Mouse (Mus musculus) liver, embryonic 14.5 days (tissue): ENCODE data around the gene Arrdc2. TPM values are rescaled to one million over a fixed set of nuclear protein-coding genes. Genes with fewer than 3 reads are reported as not detected.
A peak's percentile ranks its signal among the peaks of the same experiment; 100 is the strongest.

Experiments used
- ATAC-seq: fragments of 200-750 bp; cut with Nextera tagmentation; 2 replicates; pipeline ENCODE4 v1.8.0; 2017; ENCODE audit warnings: moderate number of reproducible peaks, mild to moderate bottlenecking, moderate library complexity; ENCODE audit not compliant: insufficient read depth
- DNase-seq, 3 experiments: peaks; one replicate each; pipeline ENCODE4 v3.0.0-alpha.2; 2012 to 2013; ENCODE audit warnings: low read depth in 3 of 3, low spot score in 3 of 3
- H3K27ac ChIP-seq: fragments of 300-500 bp; sonication (generic); 2 replicates; pipeline ENCODE4 v1.5.1; 2014; ENCODE audit warnings: moderate library complexity, mild to moderate bottlenecking, control low read depth, inconsistent platforms
- H3K27me3 ChIP-seq: fragments of 300-500 bp; sonication (generic); 2 replicates; pipeline ENCODE4 v1.6.1; 2014; ENCODE audit warnings: mild to moderate bottlenecking, low read length, moderate library complexity; ENCODE audit not compliant: control insufficient read depth, insufficient read depth
- H3K36me3 ChIP-seq: fragments of 300-500 bp; sonication (generic); replicated peaks from 2 replicates; pipeline ENCODE4 v1.6.1; 2014; ENCODE audit warnings: low read depth; ENCODE audit not compliant: control insufficient read depth, insufficient read depth
- H3K4me1 ChIP-seq, 2 experiments: fragments of 200-500 bp in 1 of 2; fragments of 300-500 bp in 1 of 2; sonication (generic) in 1 of 2; replicated peaks; 2 replicates each; pipeline ENCODE4 v1.6.1; 2012 to 2014; ENCODE audit warnings: antibody characterized with exemption in 1 of 2, inconsistent platforms in 1 of 2, low read length in 1 of 2; ENCODE audit not compliant: control insufficient read depth in 2 of 2, insufficient read depth in 2 of 2
- H3K4me2 ChIP-seq: fragments of 300-500 bp; sonication (generic); 2 replicates; pipeline ENCODE4 v1.6.1; 2014; ENCODE audit warnings: low read depth, mild to moderate bottlenecking, control low read depth, moderate library complexity
- H3K4me3 ChIP-seq, 2 experiments: fragments of 200-500 bp in 1 of 2; fragments of 300-500 bp in 1 of 2; sonication (generic) in 1 of 2; 2 replicates each; pipeline ENCODE4 v1.5.1; 2012 to 2014; ENCODE audit warnings: low read depth in 2 of 2, low read length in 2 of 2, mild to moderate bottlenecking in 2 of 2, control low read depth in 1 of 2, inconsistent platforms in 1 of 2, moderate library complexity in 1 of 2; ENCODE audit not compliant: insufficient read depth in 1 of 2
- H3K9ac ChIP-seq: fragments of 300-500 bp; sonication (generic); replicated peaks from 2 replicates; pipeline ENCODE4 v1.6.1; 2014; ENCODE audit warnings: mild to moderate bottlenecking, control low read depth, moderate library complexity
- H3K9me3 ChIP-seq: fragments of 300-500 bp; sonication (generic); 2 replicates; pipeline ENCODE4 v1.6.1; 2016; ENCODE audit warnings: low read length, mixed read lengths; ENCODE audit not compliant: control insufficient read depth
- CTCF ChIP-seq: IDR thresholded peaks from 2 replicates; pipeline ENCODE4 v1.5.1; 2016; ENCODE audit warnings: antibody characterized with exemption, low read depth, control low read depth
- EP300 ChIP-seq: IDR thresholded peaks from 2 replicates; pipeline ENCODE4 v1.6.1; 2016; ENCODE audit warnings: antibody characterized with exemption, low read depth
- WGBS: fragments of 180-500 bp; shearing (Covaris S2); extraction: QIAGEN DNeasy Blood & Tissue Kit; methylation state at CpG from one replicate; pipeline ENCODE4 v1.1.7; 2014; ENCODE audit not compliant: insufficient replicate concordance; 5-methylcytosine and 5-hydroxymethylcytosine counted together
- polyA plus RNA-seq, 2 experiments: library from polyadenylated mRNA; depleted of rRNA in 1 of 2; stranded (reverse) in 1 of 2; unstranded in 1 of 2; fragments of >200 nt; fragmentation: Nextera tagmentation in 1 of 2; extraction: Ambion mirVana in 1 of 2; gene quantifications; 2 replicates each; pipeline versions ENCODE4 v1.2.1 to v1.2.3; 2012 to 2014

Gene Arrdc2
- polyA plus RNA-seq, 2 experiments = 9.5 to 33.9 TPM

GRCm38 (mm10) chr8:70833018-70833482 lies 6.5 kb downstream of the Arrdc2 start:
- Histone ChIP-seq H3K9ac (no peak overlapping the region), H3K36me3 (peaks cover 22% of the 10 kb centered on the region), H3K4me1 (peaks cover 23 to 36% of the 10 kb centered on the region in 2 experiments), H3K9me3 (no peaks in the 10 kb centered on the region), H3K27ac (no peak overlapping the region), H3K4me3 (no peak overlapping the region), H3K4me2 (no peak overlapping the region), H3K27me3 (no peaks in the 10 kb centered on the region)
- WGBS = 36% methylated on average over 9 of the region's 9 CpGs
- no peak for DNase-seq
- no peak for TF ChIP-seq CTCF
- TF ChIP-seq EP300 = no peak
- ATAC-seq = no peak

- no peaks in the 10 kb centered on the region for H3K9me3 ChIP-seq
- H3K4me3 ChIP-seq = no peak overlapping the region
- no peak overlapping the region for H3K27ac ChIP-seq
- no peak for TF ChIP-seq EP300
- TF ChIP-seq CTCF = no peak
- 72% methylated on average over 11 of the region's 11 CpGs for WGBS
- no peak overlapping the region for H3K4me2 ChIP-seq
- DNase-seq (no peak), ATAC-seq (no peak)
- H3K36me3 ChIP-seq = peaks cover 22% of the 10 kb centered on the region
- H3K9ac ChIP-seq = no peak overlapping the region
- no peaks in the 10 kb centered on the region for H3K27me3 ChIP-seq
- H3K4me1 ChIP-seq = peaks cover 23 to 35% of the 10 kb centered on the region in 2 experiments
Measured at GRCm38 (mm10) chr8:70832371-70832770, 7.1 kb downstream of the Arrdc2 start.

- no peak overlapping the region for H3K27ac ChIP-seq
- H3K4me3 ChIP-seq = no peak overlapping the region
- no peaks in the 10 kb centered on the region for H3K27me3 ChIP-seq
- no peak overlapping the region for H3K4me2 ChIP-seq
- DNase-seq = no peak
- H3K36me3 ChIP-seq = peaks cover 17% of the 10 kb centered on the region
- no peak for TF ChIP-seq EP300
- no peak for TF ChIP-seq CTCF
- no peak for ATAC-seq
- no peaks in the 10 kb centered on the region for H3K9me3 ChIP-seq
- peaks cover 19 to 27% of the 10 kb centered on the region in 2 experiments for H3K4me1 ChIP-seq
- H3K9ac ChIP-seq = no peak overlapping the region
- WGBS = 85% methylated on average over 8 of the region's 8 CpGs
Measured at GRCm38 (mm10) chr8:70831517-70831916, 8.0 kb downstream of the Arrdc2 start.

GRCm38 (mm10) chr8:70827796-70828195 lies 11.7 kb downstream of the Arrdc2 start:
- H3K9ac ChIP-seq = no peak overlapping the region
- no peak overlapping the region for H3K4me2 ChIP-seq
- no peaks in the 10 kb centered on the region for H3K9me3 ChIP-seq
- no peaks in the 10 kb centered on the region for H3K36me3 ChIP-seq
- H3K4me1 ChIP-seq = 0 out of 4 replicates have a peak, but pooled peaks cover 0 to 3% of the 10 kb centered on the region in 2 experiments
- no peaks in the 10 kb centered on the region for H3K27me3 ChIP-seq
- DNase-seq (no peak), ATAC-seq (no peak)
- no peak overlapping the region for H3K27ac ChIP-seq
- no peak for TF ChIP-seq CTCF
- TF ChIP-seq EP300 = no peak
- WGBS = 66% methylated on average over 1 of the region's 1 CpGs
- H3K4me3 ChIP-seq = no peak overlapping the region

GRCm38 (mm10) chr8:70827010-70827409 lies 12.5 kb downstream of the Arrdc2 start:
- DNase-seq (no peak), ATAC-seq (no peak)
- no peaks in the 10 kb centered on the region for H3K27me3 ChIP-seq
- no peak overlapping the region for H3K9ac ChIP-seq
- no peak overlapping the region for H3K4me2 ChIP-seq
- WGBS = 90% methylated on average over 2 of the region's 2 CpGs
- H3K4me1 ChIP-seq = peaks cover under 1 to 3% of the 10 kb centered on the region in 2 experiments; a peak in 1 of 4 replicates
- no peaks in the 10 kb centered on the region for H3K36me3 ChIP-seq
- no peak overlapping the region for H3K27ac ChIP-seq
- H3K4me3 ChIP-seq = no peak overlapping the region
- peak; percentile 67 for TF ChIP-seq CTCF
- no peak for TF ChIP-seq EP300
- H3K9me3 ChIP-seq = no peaks in the 10 kb centered on the region
